Mouse (Mus musculus) MEL (cell line): ENCODE measurements at regions not wholly inside any gene's neighbourhood (a gene's known extent, or its start where the extent isn't known, plus 50 kb on each side); places are given as distances from the start of the nearest gene placed in this dataset.

Source experiments
- DNase-seq: peaks from one replicate; pipeline ENCODE4 v3.0.0; 2011; ENCODE audit warnings: low read depth, low spot score
- H3K27ac ChIP-seq: 2 replicates; pipeline ENCODE4 v1.5.1; 2012; ENCODE audit warnings: low read depth, mild to moderate bottlenecking, control low read depth, low read length, moderate library complexity; ENCODE audit not compliant: control insufficient read depth
- H3K27me3 ChIP-seq, 2 experiments: fragments of 150-350 bp in 1 of 2; sonication (generic) in 1 of 2; 2 replicates each; pipeline ENCODE4 v1.6.1; 2012; ENCODE audit warnings: low read length in 2 of 2, mild to moderate bottlenecking in 2 of 2, improper control_type of control experiment in 1 of 2, moderate library complexity in 1 of 2; ENCODE audit not compliant: insufficient read depth in 2 of 2, control insufficient read depth in 1 of 2
- H3K36me3 ChIP-seq, 2 experiments: 2 replicates each; pipeline ENCODE4 v1.6.1; 2012 to 2014; ENCODE audit warnings: low read length in 2 of 2, improper control_type of control experiment in 1 of 2, inconsistent platforms in 1 of 2, mild to moderate bottlenecking in 1 of 2; ENCODE audit not compliant: insufficient read depth in 2 of 2, control insufficient read depth in 1 of 2
- H3K4me1 ChIP-seq, 2 experiments: fragments of 150-350 bp in 1 of 2; sonication (generic) in 1 of 2; 2 replicates each; pipeline ENCODE4 v1.6.1; 2012; ENCODE audit warnings: low read length in 2 of 2, improper control_type of control experiment in 1 of 2, mild to moderate bottlenecking in 1 of 2; ENCODE audit not compliant: insufficient read depth in 2 of 2, control insufficient read depth in 1 of 2
- H3K4me3 ChIP-seq, 2 experiments: fragments of 150-350 bp in 1 of 2; sonication (generic) in 1 of 2; 2 replicates each; pipeline ENCODE4 v1.5.1; 2012; ENCODE audit warnings: low read depth in 2 of 2, low read length in 2 of 2, mild to moderate bottlenecking in 2 of 2, moderate library complexity in 2 of 2, control low read depth in 1 of 2, improper control_type of control experiment in 1 of 2; ENCODE audit not compliant: control insufficient read depth in 1 of 2, insufficient read depth in 1 of 2
- H3K79me2 ChIP-seq: 2 replicates; pipeline ENCODE4 v1.6.1; 2012; ENCODE audit warnings: mild to moderate bottlenecking, low read length, moderate library complexity; ENCODE audit not compliant: control insufficient read depth, poor library complexity, insufficient read depth
- H3K9ac ChIP-seq: 2 replicates; pipeline ENCODE4 v1.6.1; 2012; ENCODE audit warnings: low read depth, mild to moderate bottlenecking, control low read depth, low read length, moderate library complexity; ENCODE audit not compliant: control insufficient read depth, poor library complexity, severe bottlenecking
- H3K9me3 ChIP-seq: fragments of 150-350 bp; sonication (generic); replicated peaks from 2 replicates; pipeline ENCODE4 v1.6.1; 2012; ENCODE audit warnings: mild to moderate bottlenecking, low read length, improper control_type of control experiment, moderate library complexity; ENCODE audit not compliant: insufficient read depth
- BHLHE40 ChIP-seq: IDR thresholded peaks from 2 replicates; pipeline ENCODE4 v1.6.1; 2012; ENCODE audit warnings: low read depth, mild to moderate bottlenecking, inconsistent platforms, low read length, improper control_type of control experiment, borderline replicate concordance
- CHD1 ChIP-seq: IDR thresholded peaks from 2 replicates; pipeline ENCODE4 v1.6.1; 2012; ENCODE audit warnings: low read depth, mild to moderate bottlenecking, inconsistent platforms, low read length, improper control_type of control experiment
- CHD2 ChIP-seq: IDR thresholded peaks from 2 replicates; pipeline ENCODE4 v1.6.1; 2011; ENCODE audit warnings: low read length, improper control_type of control experiment
- CTCF ChIP-seq, 3 experiments: IDR thresholded peaks in 2 of 3; conservative IDR thresholded peaks in 1 of 3; 2 replicates each; pipeline ENCODE4 v1.5.1; 2011 to 2012; ENCODE audit warnings: low read length in 3 of 3, low read depth in 2 of 3, mild to moderate bottlenecking in 2 of 3, improper control_type of control experiment in 1 of 3, inconsistent platforms in 1 of 3, mixed read lengths in 1 of 3, moderate library complexity in 1 of 3; ENCODE audit not compliant: control insufficient read depth in 1 of 3, insufficient read depth in 1 of 3, poor library complexity in 1 of 3, severe bottlenecking in 1 of 3
- E2F4 ChIP-seq: IDR thresholded peaks from 2 replicates; pipeline ENCODE4 v1.6.1; 2011; ENCODE audit warnings: low read depth, low read length, improper control_type of control experiment, borderline replicate concordance
- MAFK ChIP-seq: IDR thresholded peaks from 2 replicates; pipeline ENCODE4 v1.6.1; 2011; ENCODE audit warnings: low read depth, mild to moderate bottlenecking, low read length, improper control_type of control experiment, borderline replicate concordance
- MAX ChIP-seq: IDR thresholded peaks from 2 replicates; pipeline ENCODE4 v1.6.1; 2011; ENCODE audit warnings: low read length, improper control_type of control experiment
- MAZ ChIP-seq: IDR thresholded peaks from 2 replicates; pipeline ENCODE4 v1.6.1; 2012; ENCODE audit warnings: low read depth, mild to moderate bottlenecking, inconsistent platforms, low read length, improper control_type of control experiment
- MEF2A ChIP-seq: IDR thresholded peaks from 2 replicates; pipeline ENCODE4 v1.6.1; 2014; ENCODE audit warnings: low read depth, mild to moderate bottlenecking, inconsistent platforms, low read length, improper control_type of control experiment; ENCODE audit not compliant: poor library complexity, insufficient replicate concordance, severe bottlenecking; ENCODE audit errors: extremely low read depth
- MYB ChIP-seq: IDR thresholded peaks from 2 replicates; pipeline ENCODE4 v1.6.1; 2011; ENCODE audit warnings: mild to moderate bottlenecking, low read depth, low read length, improper control_type of control experiment
- NELFE ChIP-seq: IDR thresholded peaks from 2 replicates; pipeline ENCODE4 v1.6.1; 2011; ENCODE audit warnings: low read depth, low read length, improper control_type of control experiment
- POLR2AphosphoS2 ChIP-seq: IDR thresholded peaks from 2 replicates; pipeline ENCODE4 v1.6.1; 2011; ENCODE audit warnings: low read length, improper control_type of control experiment
- RCOR1 ChIP-seq: IDR thresholded peaks from 2 replicates; pipeline ENCODE4 v1.6.1; 2012; ENCODE audit warnings: low read depth, mild to moderate bottlenecking, inconsistent platforms, low read length, improper control_type of control experiment
- SIN3A ChIP-seq: IDR thresholded peaks from 2 replicates; pipeline ENCODE4 v1.6.1; 2012; ENCODE audit warnings: low read length, improper control_type of control experiment, inconsistent platforms
- TBP ChIP-seq: IDR thresholded peaks from 2 replicates; pipeline ENCODE4 v1.8.0; 2011; ENCODE audit warnings: low read depth, low read length, improper control_type of control experiment
- TCF12 ChIP-seq: IDR thresholded peaks from 2 replicates; pipeline ENCODE4 v1.6.1; 2014; ENCODE audit warnings: low read depth, mild to moderate bottlenecking, inconsistent platforms, low read length, improper control_type of control experiment, moderate library complexity
- USF1 ChIP-seq: IDR thresholded peaks from 2 replicates; pipeline ENCODE4 v1.6.1; 2014; ENCODE audit warnings: low read depth, mild to moderate bottlenecking, inconsistent platforms, low read length, improper control_type of control experiment, moderate library complexity
- ZMIZ1 ChIP-seq: IDR thresholded peaks from 2 replicates; pipeline ENCODE4 v1.6.1; 2012; ENCODE audit warnings: low read depth, mild to moderate bottlenecking, inconsistent platforms, low read length, improper control_type of control experiment, moderate library complexity

DNA sequence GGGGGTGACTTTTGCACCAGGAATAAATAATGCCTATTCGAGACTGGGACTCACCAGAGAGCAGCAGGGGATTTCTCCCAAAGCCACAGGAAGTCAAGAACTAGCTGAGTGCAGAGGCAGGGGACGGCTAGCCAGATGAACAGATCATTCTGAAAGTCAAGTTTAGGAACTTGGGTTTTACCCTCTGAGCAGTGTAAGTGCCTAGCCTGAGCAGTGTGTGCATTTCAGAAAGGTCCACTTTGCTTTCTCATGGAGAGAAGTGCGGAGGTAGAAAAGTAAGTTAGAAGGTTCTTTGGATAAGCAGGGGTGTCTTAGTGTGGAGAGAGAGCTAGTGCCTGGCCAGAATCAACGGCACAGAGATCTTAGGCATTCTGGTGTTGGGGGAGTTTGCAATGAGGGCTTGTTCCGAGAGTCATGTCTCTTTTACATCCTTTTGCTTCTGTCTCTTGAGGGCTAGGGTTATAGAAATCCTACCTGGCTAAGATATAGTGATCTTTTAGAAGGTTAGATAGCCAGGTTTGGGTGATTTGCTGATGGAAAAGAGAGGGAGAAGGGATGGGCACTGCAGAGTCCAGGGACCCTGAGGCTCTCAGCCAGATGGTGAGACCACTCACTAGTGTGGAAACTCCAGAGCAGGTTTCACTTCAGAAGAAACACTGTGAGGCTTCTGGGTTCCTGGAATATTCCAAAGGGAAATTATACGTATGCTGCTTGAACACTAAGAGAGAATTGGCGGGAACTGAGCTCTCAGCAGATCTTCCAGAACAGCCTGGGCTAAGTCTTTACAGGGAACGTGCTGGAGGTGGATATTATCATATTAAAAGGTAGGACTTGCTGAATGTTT is 68.8 kb upstream of the Tgfbr2 start:
- no peaks in the 10 kb centered on the region for H3K9me3 ChIP-seq
- no peak overlapping the region for H3K27ac ChIP-seq
- H3K79me2 ChIP-seq: no peaks in the 10 kb centered on the region
- no peak overlapping the region for H3K4me3 ChIP-seq
- no peak for DNase-seq
- H3K4me1 ChIP-seq: no peaks in the 10 kb centered on the region
- no peak overlapping the region for H3K9ac ChIP-seq
- TF ChIP-seq POLR2AphosphoS2 (no peak), MAZ (no peak), RCOR1 (no peak), MEF2A (no peak), USF1 (no peak), MAX (no peak), SIN3A (no peak), MAFK (no peak), ZMIZ1 (no peak)
- no peaks in the 10 kb centered on the region for H3K27me3 ChIP-seq
- no peaks in the 10 kb centered on the region for H3K36me3 ChIP-seq

DNA sequence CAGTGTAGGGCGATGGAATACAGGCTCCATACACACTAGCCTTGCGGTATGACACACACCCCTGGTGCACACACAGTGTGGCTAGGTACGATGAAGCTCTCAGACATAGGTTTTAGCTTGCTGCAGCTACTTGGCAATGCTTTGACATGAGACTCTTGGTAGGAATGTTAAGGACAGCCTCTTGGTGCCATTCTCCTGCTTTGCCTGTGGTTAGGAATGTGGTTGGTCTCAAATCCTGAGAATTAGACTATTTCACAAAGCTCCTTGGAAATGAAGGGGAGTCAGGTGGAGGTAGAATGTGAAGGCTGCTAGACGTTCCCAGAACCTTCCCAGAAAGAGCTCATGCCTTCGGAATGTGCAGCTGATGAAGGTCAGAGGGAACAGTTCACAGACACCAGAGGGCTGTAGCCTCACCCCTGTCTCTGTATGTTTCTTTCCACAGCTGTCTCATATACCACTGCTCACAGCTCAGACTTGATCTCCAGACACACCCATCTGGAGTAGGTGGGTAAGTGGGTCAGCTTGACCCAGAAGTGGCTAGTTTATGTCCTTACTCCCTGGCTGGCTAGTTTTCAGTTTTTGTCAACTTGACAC is 66.9 kb upstream of the Tgfbr2 start:
- H3K9me3 ChIP-seq: no peaks in the 10 kb centered on the region
- TF ChIP-seq POLR2AphosphoS2: no peak
- TF ChIP-seq CHD2: no peak
- no peak for TF ChIP-seq BHLHE40
- TF ChIP-seq TCF12: no peak
- TF ChIP-seq MYB: no peak
- no peak for TF ChIP-seq RCOR1
- no peak for TF ChIP-seq TBP
- no peak for TF ChIP-seq CHD1
- no peak for TF ChIP-seq SIN3A
- no peak for TF ChIP-seq CTCF (IDR thresholded peaks at IDR 0.05 in 2 of 3, conservative IDR thresholded peaks at IDR 0.05 in 1 of 3; ENCODE audit: control insufficient read depth in 1 of 3, insufficient read depth in 1 of 3, low read depth in 2 of 3, low read length in 3 of 3, poor library complexity in 1 of 3, severe bottlenecking in 1 of 3)
- TF ChIP-seq NELFE: no peak
- TF ChIP-seq E2F4: no peak
- no peak overlapping the region for H3K9ac ChIP-seq
- no peak for DNase-seq
- no peaks in the 10 kb centered on the region for H3K36me3 ChIP-seq
- H3K27ac ChIP-seq: no peak overlapping the region
- H3K79me2 ChIP-seq: no peaks in the 10 kb centered on the region
- H3K4me1 ChIP-seq: no peaks in the 10 kb centered on the region
- no peaks in the 10 kb centered on the region for H3K27me3 ChIP-seq
- no peak overlapping the region for H3K4me3 ChIP-seq
